Mouse (Mus musculus): Measurements from ENCODE around the gene Dicer1. TPM values are rescaled to one million over a fixed set of nuclear protein-coding genes. Genes with fewer than 3 reads are reported as not detected.

The Dicer1 gene
- polyA plus RNA-seq, 1 experiment: 3.1 TPM

DNA sequence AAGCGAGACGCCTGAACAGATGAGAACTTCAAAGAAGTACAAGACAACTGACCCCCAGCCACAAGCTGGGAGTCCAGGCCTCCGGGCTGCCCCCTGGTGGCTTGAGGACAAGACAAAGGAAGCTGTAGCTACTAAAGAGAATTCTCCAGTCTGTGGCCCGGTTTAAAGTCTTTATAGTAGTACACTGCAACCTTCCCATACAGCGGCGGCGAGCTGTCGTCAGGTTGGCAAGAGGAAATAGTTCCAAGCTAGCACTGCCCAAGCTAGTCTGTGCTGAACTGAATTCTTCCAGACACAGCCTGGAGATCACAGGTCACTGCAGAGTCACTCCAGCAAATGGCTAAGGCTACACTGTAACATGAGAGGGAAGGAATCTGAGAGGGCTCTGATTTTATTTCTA lies 52.0 kb downstream of the Dicer1 start:
- Histone ChIP-seq H3K36me3 (ENCODE audit: control insufficient read depth, insufficient read depth, low read length) (peaks cover 72% of the 10 kb centered on the region), H3K4me3 (ENCODE audit: low read depth, low read length) (no peak overlapping the region), H3K27ac (ENCODE audit: insufficient read depth, low read depth, low read length) (no peak overlapping the region), H3K4me1 (ENCODE audit: control insufficient read depth, insufficient read depth, insufficient read length, low read length) (no peaks in the 10 kb centered on the region), H3K27me3 (ENCODE audit: control insufficient read depth, insufficient read depth, low read length) (no peaks in the 10 kb centered on the region)
- TF ChIP-seq CTCF (IDR thresholded peaks at IDR 0.05; ENCODE audit: extremely low read depth, insufficient read length, insufficient replicate concordance, low read depth, low read length) (peak; percentile 55; the same call in 1 of the 2 replicates), POLR2A (IDR thresholded peaks at IDR 0.05; ENCODE audit: low read depth, low read length) (no peak)
- WGBS: 82% methylated on average over 8 of the region's 8 CpGs

GRCm38 (mm10) chr12:104695514-104695913 lies 56.2 kb downstream of the Dicer1 start:
- 94% methylated on average over 2 of the region's 2 CpGs for WGBS
- no peaks in the 10 kb centered on the region for H3K4me1 ChIP-seq (ENCODE audit: control insufficient read depth, insufficient read depth, insufficient read length, low read length)
- no peak for TF ChIP-seq CTCF (IDR thresholded peaks at IDR 0.05; ENCODE audit: extremely low read depth, insufficient read length, insufficient replicate concordance, low read depth, low read length)
- TF ChIP-seq POLR2A (IDR thresholded peaks at IDR 0.05; ENCODE audit: low read depth, low read length): no peak
- H3K36me3 ChIP-seq (ENCODE audit: control insufficient read depth, insufficient read depth, low read length): peaks cover 64% of the 10 kb centered on the region
- H3K27ac ChIP-seq (ENCODE audit: insufficient read depth, low read depth, low read length): no peak overlapping the region
- no peaks in the 10 kb centered on the region for H3K27me3 ChIP-seq (ENCODE audit: control insufficient read depth, insufficient read depth, low read length)
- H3K4me3 ChIP-seq (ENCODE audit: low read depth, low read length): no peak overlapping the region

DNA sequence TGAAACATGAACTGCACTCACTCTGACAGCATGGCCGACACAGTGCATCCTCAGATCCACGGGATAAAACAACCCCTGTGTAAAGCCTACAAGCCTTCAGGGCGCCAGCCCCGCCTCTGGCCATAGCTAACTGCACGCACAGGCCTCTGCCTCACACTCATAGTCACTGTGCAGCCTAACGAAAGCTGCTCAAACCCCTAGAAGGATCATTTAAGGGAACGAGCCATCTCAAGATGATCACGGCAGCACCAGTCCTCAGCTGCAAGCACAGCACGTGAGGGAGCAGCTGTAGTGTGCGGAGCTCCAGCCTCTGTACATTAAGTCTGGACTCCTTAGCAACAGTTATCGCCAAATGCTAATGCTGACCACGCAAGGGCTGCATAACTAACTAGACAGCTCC lies 58.9 kb downstream of the Dicer1 start:
- 88% methylated on average over 12 of the region's 12 CpGs for WGBS
- no peaks in the 10 kb centered on the region for H3K27me3 ChIP-seq (ENCODE audit: control insufficient read depth, insufficient read depth, low read length)
- H3K4me3 ChIP-seq (ENCODE audit: low read depth, low read length): no peak overlapping the region
- TF ChIP-seq CTCF (IDR thresholded peaks at IDR 0.05; ENCODE audit: extremely low read depth, insufficient read length, insufficient replicate concordance, low read depth, low read length) (no peak), POLR2A (IDR thresholded peaks at IDR 0.05; ENCODE audit: low read depth, low read length) (no peak)
- peaks cover 61% of the 10 kb centered on the region for H3K36me3 ChIP-seq (ENCODE audit: control insufficient read depth, insufficient read depth, low read length)
- no peaks in the 10 kb centered on the region for H3K4me1 ChIP-seq (ENCODE audit: control insufficient read depth, insufficient read depth, insufficient read length, low read length)
- H3K27ac ChIP-seq (ENCODE audit: insufficient read depth, low read depth, low read length): no peak overlapping the region

GRCm38 (mm10) chr12:104690412-104690811 lies 61.3 kb downstream of the Dicer1 start:
- Histone ChIP-seq H3K4me1 (ENCODE audit: control insufficient read depth, insufficient read depth, insufficient read length, low read length) (no peaks in the 10 kb centered on the region), H3K27ac (ENCODE audit: insufficient read depth, low read depth, low read length) (no peak overlapping the region), H3K27me3 (ENCODE audit: control insufficient read depth, insufficient read depth, low read length) (no peaks in the 10 kb centered on the region), H3K36me3 (ENCODE audit: control insufficient read depth, insufficient read depth, low read length) (peaks cover 49% of the 10 kb centered on the region), H3K4me3 (ENCODE audit: low read depth, low read length) (no peak overlapping the region)
- TF ChIP-seq POLR2A (IDR thresholded peaks at IDR 0.05; ENCODE audit: low read depth, low read length) (no peak), CTCF (IDR thresholded peaks at IDR 0.05; ENCODE audit: extremely low read depth, insufficient read length, insufficient replicate concordance, low read depth, low read length) (no peak)
- WGBS: 83% methylated on average over 7 of the region's 7 CpGs

GRCm38 (mm10) chr12:104688870-104689269 lies 62.9 kb downstream of the Dicer1 start:
- no peaks in the 10 kb centered on the region for H3K4me1 ChIP-seq (ENCODE audit: control insufficient read depth, insufficient read depth, insufficient read length, low read length)
- TF ChIP-seq CTCF (IDR thresholded peaks at IDR 0.05; ENCODE audit: extremely low read depth, insufficient read length, insufficient replicate concordance, low read depth, low read length) (no peak), POLR2A (IDR thresholded peaks at IDR 0.05; ENCODE audit: low read depth, low read length) (no peak)
- 83% methylated on average over 11 of the region's 11 CpGs for WGBS
- peaks cover 42% of the 10 kb centered on the region for H3K36me3 ChIP-seq (ENCODE audit: control insufficient read depth, insufficient read depth, low read length)
- no peaks in the 10 kb centered on the region for H3K27me3 ChIP-seq (ENCODE audit: control insufficient read depth, insufficient read depth, low read length)
- H3K4me3 ChIP-seq (ENCODE audit: low read depth, low read length): no peak overlapping the region
- H3K27ac ChIP-seq (ENCODE audit: insufficient read depth, low read depth, low read length): no peak overlapping the region

DNA sequence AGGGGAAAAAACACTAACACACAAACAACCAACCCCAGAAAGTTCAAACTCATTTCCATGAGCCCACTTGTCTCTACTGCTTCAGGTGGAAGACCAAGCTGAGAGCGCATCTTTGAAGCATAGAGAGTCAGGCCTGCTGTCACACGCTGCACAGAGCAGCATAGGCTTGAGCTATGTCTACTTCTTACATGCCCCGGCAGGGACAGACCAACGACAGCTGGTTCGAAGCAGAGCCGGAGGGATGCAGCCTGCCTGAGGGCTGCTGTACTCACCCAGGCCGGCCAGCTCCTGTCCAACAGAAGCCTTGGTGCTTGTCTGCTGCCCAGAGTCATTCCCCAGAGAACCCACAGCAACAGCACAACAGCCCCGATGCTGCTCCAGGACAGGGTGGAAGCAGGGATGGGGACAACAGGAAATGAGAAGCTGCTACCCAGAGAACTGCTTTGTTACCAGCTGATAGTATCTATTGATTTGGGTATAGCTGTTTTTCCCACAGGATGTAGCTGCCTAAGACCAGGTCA lies 67.3 kb downstream of the Dicer1 start:
- 77% methylated on average over 8 of the region's 8 CpGs for WGBS
- no peaks in the 10 kb centered on the region for H3K4me1 ChIP-seq (ENCODE audit: control insufficient read depth, insufficient read depth, insufficient read length, low read length)
- H3K27ac ChIP-seq (ENCODE audit: insufficient read depth, low read depth, low read length): no peak overlapping the region
- TF ChIP-seq POLR2A (IDR thresholded peaks at IDR 0.05; ENCODE audit: low read depth, low read length) (no peak), CTCF (IDR thresholded peaks at IDR 0.05; ENCODE audit: extremely low read depth, insufficient read length, insufficient replicate concordance, low read depth, low read length) (no peak)
- H3K4me3 ChIP-seq (ENCODE audit: low read depth, low read length): no peak overlapping the region
- no peaks in the 10 kb centered on the region for H3K27me3 ChIP-seq (ENCODE audit: control insufficient read depth, insufficient read depth, low read length)
- H3K36me3 ChIP-seq (ENCODE audit: control insufficient read depth, insufficient read depth, low read length): peaks cover 13% of the 10 kb centered on the region

GRCm38 (mm10) chr12:104679819-104680132 lies 72.0 kb downstream of the Dicer1 start:
- H3K4me3 ChIP-seq (ENCODE audit: low read depth, low read length): no peak overlapping the region
- H3K36me3 ChIP-seq (ENCODE audit: control insufficient read depth, insufficient read depth, low read length): no peaks in the 10 kb centered on the region
- peaks cover 3% of the 10 kb centered on the region; the same call in 1 of the 2 replicates for H3K4me1 ChIP-seq (ENCODE audit: control insufficient read depth, insufficient read depth, insufficient read length, low read length)
- WGBS: 84% methylated on average over 8 of the region's 8 CpGs
- no peak overlapping the region for H3K27ac ChIP-seq (ENCODE audit: insufficient read depth, low read depth, low read length)
- no peaks in the 10 kb centered on the region for H3K27me3 ChIP-seq (ENCODE audit: control insufficient read depth, insufficient read depth, low read length)
- no peak for TF ChIP-seq POLR2A (IDR thresholded peaks at IDR 0.05; ENCODE audit: low read depth, low read length)
- no peak for TF ChIP-seq CTCF (IDR thresholded peaks at IDR 0.05; ENCODE audit: extremely low read depth, insufficient read length, insufficient replicate concordance, low read depth, low read length)
